Mouse (Mus musculus): ENCODE measurements at regions not wholly inside any gene's neighbourhood (a gene's known extent, or its start where the extent isn't known, plus 50 kb on each side); places are given as distances from the start of the nearest gene placed in this dataset.

DNA sequence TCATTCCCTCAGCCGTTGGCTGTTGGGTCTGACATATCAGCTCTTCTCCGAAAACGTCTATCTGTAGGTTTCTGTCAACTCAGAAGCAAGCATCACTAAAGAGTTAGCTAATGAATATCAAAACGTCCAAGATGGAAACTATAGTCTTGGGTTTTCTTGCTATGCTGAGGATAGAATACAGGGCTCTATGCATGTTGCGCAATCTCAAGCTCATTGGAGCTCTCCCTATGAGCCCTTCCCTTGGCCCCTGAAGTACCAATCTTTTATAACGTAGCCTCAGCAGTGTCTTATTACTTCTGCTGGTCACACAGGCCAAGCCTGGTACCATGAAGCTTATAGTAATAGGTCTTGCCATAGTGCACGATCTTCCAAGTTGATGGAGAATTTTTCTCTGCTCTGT is 122.1 kb upstream of the 4930412O13Rik start:
- H3K36me3 ChIP-seq (replicated peaks; ENCODE audit: insufficient read depth, low read length), result no peaks in the 10 kb centered on the region

DNA sequence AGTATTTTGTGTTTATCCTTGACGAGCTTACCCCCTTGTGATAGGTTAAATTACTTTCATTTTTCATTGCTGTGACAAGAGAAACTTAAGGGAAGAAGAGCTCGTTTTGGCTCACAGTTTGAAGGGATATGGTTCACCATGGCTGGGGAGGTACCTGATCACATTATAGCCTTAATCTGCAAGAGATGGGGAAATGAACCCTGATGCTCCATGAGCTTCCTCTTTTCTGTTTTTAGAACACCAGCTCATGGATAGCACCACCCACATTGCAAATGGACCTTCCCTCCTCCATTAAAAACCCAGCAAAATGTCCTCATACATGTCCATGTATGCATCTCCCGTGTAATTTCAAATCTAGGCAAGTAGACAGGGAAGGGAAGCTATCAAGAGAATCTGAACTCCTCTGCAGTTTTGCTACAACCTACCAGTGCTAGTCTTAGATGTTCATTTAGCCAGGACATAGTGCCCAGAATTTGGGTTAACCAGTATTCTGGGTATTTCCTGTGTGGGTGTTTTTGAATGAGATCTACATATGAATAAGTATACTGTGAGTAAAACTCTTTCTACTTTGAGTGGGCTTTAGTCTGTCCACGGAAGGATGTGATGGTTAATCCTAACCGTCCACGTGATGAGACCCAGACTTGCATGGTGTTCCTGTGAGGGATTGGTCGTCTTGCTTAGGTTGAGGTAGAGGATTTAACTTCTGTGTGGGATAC is 121.5 kb upstream of the 4930412O13Rik start:
- ATAC-seq (no peak), DNase-seq (no peak)
- Histone ChIP-seq H3K9ac (replicated peaks) (no peak overlapping the region), H3K27ac (ENCODE audit: low read depth) (no peak overlapping the region), H3K27me3 (ENCODE audit: insufficient read depth, low read length) (no peaks in the 10 kb centered on the region), H3K4me2 (ENCODE audit: low read depth, low read length) (no peak overlapping the region), H3K4me3 (ENCODE audit: low read depth, low read length) (no peak overlapping the region), H3K9me3 (ENCODE audit: low read length) (no peaks in the 10 kb centered on the region), H3K4me1 (ENCODE audit: insufficient read depth) (no peaks in the 10 kb centered on the region), H3K36me3 (replicated peaks; ENCODE audit: insufficient read depth, low read length) (no peaks in the 10 kb centered on the region)
- TF ChIP-seq EP300 (IDR thresholded peaks at IDR 0.05; ENCODE audit: low read depth) (no peak), CTCF (IDR thresholded peaks at IDR 0.05; ENCODE audit: low read depth) (no peak)
- WGBS (ENCODE audit: insufficient replicate concordance), result 66% methylated on average over 7 of the region's 7 CpGs

More for the DNA sequence above, 122.1 kb upstream of the 4930412O13Rik start:
- H3K9ac ChIP-seq (replicated peaks), result no peak overlapping the region
- H3K4me2 ChIP-seq (ENCODE audit: low read depth, low read length), result no peak overlapping the region
- ATAC-seq (no peak), DNase-seq (no peak)
- no peak for TF ChIP-seq EP300 (IDR thresholded peaks at IDR 0.05; ENCODE audit: low read depth)
- TF ChIP-seq CTCF (IDR thresholded peaks at IDR 0.05; ENCODE audit: low read depth), result no peak
- no peak overlapping the region for H3K4me3 ChIP-seq (ENCODE audit: low read depth, low read length)
- no peaks in the 10 kb centered on the region for H3K4me1 ChIP-seq (ENCODE audit: insufficient read depth)
- 80% methylated on average over 7 of the region's 7 CpGs for WGBS (ENCODE audit: insufficient replicate concordance)
- no peaks in the 10 kb centered on the region for H3K27me3 ChIP-seq (ENCODE audit: insufficient read depth, low read length)
- H3K27ac ChIP-seq (ENCODE audit: low read depth), result no peak overlapping the region
- no peaks in the 10 kb centered on the region for H3K9me3 ChIP-seq (ENCODE audit: low read length)

DNA sequence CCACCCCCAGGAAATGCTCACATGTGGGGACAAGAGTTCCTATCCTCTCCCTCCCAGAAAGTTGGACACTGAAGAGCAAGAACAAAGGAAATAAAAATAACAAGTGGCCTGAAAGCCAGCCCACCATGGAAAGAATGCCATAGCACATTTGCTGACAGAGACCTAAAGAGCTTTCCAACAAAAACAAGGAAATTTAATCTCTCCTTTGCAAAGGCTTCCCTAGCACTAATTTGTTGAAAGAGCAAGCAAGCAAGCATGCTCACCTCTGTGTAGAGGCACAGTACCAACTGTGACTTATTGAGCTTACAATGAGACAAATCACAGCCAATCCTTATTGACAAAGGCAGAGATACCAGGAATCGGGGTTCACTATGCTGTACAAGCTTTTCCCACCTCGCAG is 100.9 kb upstream of the 4930412O13Rik start:
- ATAC-seq, result no peak

DNA sequence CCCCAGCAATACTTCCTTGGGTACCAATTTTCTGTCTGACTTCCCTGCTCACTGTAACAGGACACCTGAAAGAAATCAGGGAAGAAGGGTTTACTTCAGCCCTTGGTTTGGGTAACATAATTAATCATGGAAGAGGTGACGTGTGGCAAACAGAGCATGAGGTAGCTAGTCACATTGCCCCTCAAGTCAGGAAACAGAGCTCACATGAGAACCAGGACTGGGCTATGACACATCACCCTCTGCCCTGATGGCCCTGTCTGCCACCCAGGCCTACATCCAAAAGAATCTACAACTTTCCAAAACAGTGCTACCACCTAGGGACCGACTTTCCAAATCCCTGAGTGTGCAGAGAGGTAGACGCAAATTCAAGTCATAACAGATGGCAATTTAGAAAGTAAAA is 98.4 kb upstream of the 4930412O13Rik start:
- TF ChIP-seq CTCF (IDR thresholded peaks at IDR 0.05; ENCODE audit: low read depth), result no peak
- TF ChIP-seq EP300 (IDR thresholded peaks at IDR 0.05; ENCODE audit: low read depth), result no peak
- Histone ChIP-seq H3K4me1 (ENCODE audit: insufficient read depth) (no peaks in the 10 kb centered on the region), H3K4me2 (ENCODE audit: low read depth, low read length) (no peak overlapping the region), H3K4me3 (ENCODE audit: low read depth, low read length) (no peak overlapping the region), H3K36me3 (replicated peaks; ENCODE audit: insufficient read depth, low read length) (no peaks in the 10 kb centered on the region), H3K27ac (ENCODE audit: low read depth) (no peak overlapping the region), H3K9ac (replicated peaks) (no peak overlapping the region), H3K9me3 (ENCODE audit: low read length) (no peaks in the 10 kb centered on the region), H3K27me3 (ENCODE audit: insufficient read depth, low read length) (no peaks in the 10 kb centered on the region)
- WGBS (ENCODE audit: insufficient replicate concordance), result 72% methylated on average over 3 of the region's 3 CpGs
- ATAC-seq, result no peak
- no peak for DNase-seq

More for the DNA sequence above, 100.9 kb upstream of the 4930412O13Rik start:
- H3K9ac ChIP-seq (replicated peaks), result no peak overlapping the region
- H3K9me3 ChIP-seq (ENCODE audit: low read length), result no peaks in the 10 kb centered on the region
- no peak overlapping the region for H3K4me2 ChIP-seq (ENCODE audit: low read depth, low read length)
- H3K4me1 ChIP-seq (ENCODE audit: insufficient read depth), result no peaks in the 10 kb centered on the region
- no peak for TF ChIP-seq EP300 (IDR thresholded peaks at IDR 0.05; ENCODE audit: low read depth)
- H3K36me3 ChIP-seq (replicated peaks; ENCODE audit: insufficient read depth, low read length), result no peaks in the 10 kb centered on the region
- no peak overlapping the region for H3K4me3 ChIP-seq (ENCODE audit: low read depth, low read length)
- H3K27ac ChIP-seq (ENCODE audit: low read depth), result no peak overlapping the region
- peak; percentile 1 for DNase-seq
- 72% methylated on average over 2 of the region's 2 CpGs for WGBS (ENCODE audit: insufficient replicate concordance)
- H3K27me3 ChIP-seq (ENCODE audit: insufficient read depth, low read length), result no peaks in the 10 kb centered on the region

DNA sequence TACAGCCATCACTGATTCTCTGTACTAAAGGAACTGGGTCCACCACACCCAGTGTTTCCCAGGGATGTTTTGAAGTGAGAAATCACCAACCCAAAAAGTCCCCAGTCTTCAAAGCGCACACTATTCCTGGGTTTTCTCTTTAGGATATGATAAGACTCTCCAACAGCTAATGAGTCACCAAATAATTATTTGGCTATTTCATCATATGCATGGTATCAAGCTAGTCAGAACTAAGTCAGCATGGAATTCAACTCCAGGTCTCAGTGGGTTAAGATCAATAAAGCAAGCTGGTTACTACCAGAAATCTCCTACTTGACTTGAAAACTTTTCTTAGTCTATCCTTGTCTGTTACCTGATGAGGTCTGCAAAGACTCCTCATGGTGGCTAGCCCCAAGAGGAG is 89.1 kb upstream of the 4930412O13Rik start:
- Histone ChIP-seq H3K27me3 (ENCODE audit: insufficient read depth, low read length) (no peaks in the 10 kb centered on the region), H3K9ac (replicated peaks) (no peak overlapping the region), H3K9me3 (ENCODE audit: low read length) (no peaks in the 10 kb centered on the region), H3K36me3 (replicated peaks; ENCODE audit: insufficient read depth, low read length) (no peaks in the 10 kb centered on the region), H3K4me2 (ENCODE audit: low read depth, low read length) (no peak overlapping the region), H3K4me3 (ENCODE audit: low read depth, low read length) (no peak overlapping the region), H3K27ac (ENCODE audit: low read depth) (no peak overlapping the region), H3K4me1 (ENCODE audit: insufficient read depth) (no peaks in the 10 kb centered on the region)
- ATAC-seq (no peak), DNase-seq (no peak)
- 86% methylated on average over 1 of the region's 1 CpGs for WGBS (ENCODE audit: insufficient replicate concordance)
- TF ChIP-seq CTCF (IDR thresholded peaks at IDR 0.05; ENCODE audit: low read depth) (no peak), EP300 (IDR thresholded peaks at IDR 0.05; ENCODE audit: low read depth) (no peak)

DNA sequence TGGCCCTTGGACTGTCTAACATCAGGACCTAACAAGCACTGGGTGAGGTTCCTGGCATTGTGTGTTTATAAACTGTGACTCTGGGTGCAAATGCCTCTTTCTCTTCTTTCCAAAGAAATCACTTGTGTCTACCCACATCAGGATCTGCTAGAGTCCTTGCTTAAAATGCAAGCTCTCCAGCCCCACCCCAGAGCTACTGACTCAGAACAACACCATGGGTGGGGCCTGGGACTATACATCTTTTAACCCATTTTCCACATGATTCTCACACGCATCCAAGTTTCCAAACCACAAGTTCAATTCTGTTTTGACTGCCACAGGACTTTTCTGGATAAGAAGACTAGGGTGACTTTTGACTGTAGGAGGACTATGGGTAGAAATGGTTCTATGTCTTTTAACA is 88.7 kb upstream of the 4930412O13Rik start:
- Histone ChIP-seq H3K27me3 (ENCODE audit: insufficient read depth, low read length) (no peaks in the 10 kb centered on the region), H3K9ac (replicated peaks) (no peak overlapping the region), H3K4me1 (ENCODE audit: insufficient read depth) (no peaks in the 10 kb centered on the region), H3K4me3 (ENCODE audit: low read depth, low read length) (no peak overlapping the region), H3K36me3 (replicated peaks; ENCODE audit: insufficient read depth, low read length) (no peaks in the 10 kb centered on the region), H3K4me2 (ENCODE audit: low read depth, low read length) (no peak overlapping the region), H3K9me3 (ENCODE audit: low read length) (no peaks in the 10 kb centered on the region), H3K27ac (ENCODE audit: low read depth) (no peak overlapping the region)
- ATAC-seq (no peak), DNase-seq (no peak)
- WGBS (ENCODE audit: insufficient replicate concordance), result 75% methylated on average over 1 of the region's 1 CpGs
- TF ChIP-seq CTCF (IDR thresholded peaks at IDR 0.05; ENCODE audit: low read depth) (no peak), EP300 (IDR thresholded peaks at IDR 0.05; ENCODE audit: low read depth) (no peak)
